Mouse (Mus musculus) lung, postnatal 0 days (tissue): ENCODE results near the gene Drosha. TPM values are rescaled to one million over a fixed set of nuclear protein-coding genes. Genes with fewer than 3 reads are reported as not detected.
"Not testable (repeated sequence)": the region's sequence is repeated elsewhere in the genome, so short reads cannot be mapped to it uniquely, and the experiment has no call there.

ENCODE experiments used
- ATAC-seq: fragments of 200-750 bp; cut with Nextera tagmentation; 2 replicates; pipeline ENCODE4 v1.8.0; 2017; ENCODE audit warnings: moderate library complexity
- DNase-seq: peaks from one replicate; pipeline ENCODE4 v3.0.0-alpha.2; 2016; ENCODE audit warnings: low spot score
- H3K27ac ChIP-seq: fragments of 300-500 bp; sonication (generic); 2 replicates; pipeline ENCODE4 v1.5.1; 2014; ENCODE audit warnings: antibody characterized with exemption, mild to moderate bottlenecking, low read length, mixed read lengths
- H3K27me3 ChIP-seq: fragments of 300-500 bp; sonication (generic); replicated peaks from 2 replicates; pipeline ENCODE4 v1.6.1; 2014; ENCODE audit warnings: low read length, mixed read lengths; ENCODE audit not compliant: insufficient read depth
- H3K36me3 ChIP-seq: fragments of 300-500 bp; sonication (generic); 2 replicates; pipeline ENCODE4 v1.6.1; 2014; ENCODE audit warnings: low read length, mixed read lengths; ENCODE audit not compliant: insufficient read depth
- H3K4me1 ChIP-seq: fragments of 300-500 bp; sonication (generic); 2 replicates; pipeline ENCODE4 v1.6.1; 2014; ENCODE audit warnings: antibody characterized with exemption, low read depth, low read length, mixed read lengths; ENCODE audit not compliant: insufficient read depth
- H3K4me2 ChIP-seq: fragments of 300-500 bp; sonication (generic); replicated peaks from 2 replicates; pipeline ENCODE4 v1.6.1; 2014; ENCODE audit warnings: low read depth, mild to moderate bottlenecking, low read length, moderate library complexity, mixed read lengths
- H3K4me3 ChIP-seq: fragments of 300-500 bp; sonication (generic); 2 replicates; pipeline ENCODE4 v1.5.1; 2014; ENCODE audit warnings: low read depth, low read length
- H3K9ac ChIP-seq: fragments of 300-500 bp; sonication (generic); replicated peaks from 2 replicates; pipeline ENCODE4 v1.6.1; 2014; ENCODE audit warnings: low read depth, mild to moderate bottlenecking
- H3K9me3 ChIP-seq: fragments of 300-500 bp; sonication (generic); 2 replicates; pipeline ENCODE4 v1.6.1; 2016; ENCODE audit warnings: low read length, mixed read lengths
- CTCF ChIP-seq: IDR thresholded peaks from 2 replicates; pipeline ENCODE4 v1.5.1; 2016; ENCODE audit warnings: antibody characterized with exemption, mild to moderate bottlenecking
- EP300 ChIP-seq: IDR thresholded peaks from 2 replicates; pipeline ENCODE4 v1.6.1; 2016; ENCODE audit warnings: antibody characterized with exemption, mild to moderate bottlenecking, control low read depth
- whole genome bisulfite sequencing: fragments of 180-500 bp; shearing (Covaris S2); extraction: QIAGEN DNeasy Blood & Tissue Kit; methylation state at CpG from one replicate; pipeline ENCODE4 v1.1.7; 2014; 5-methylcytosine and 5-hydroxymethylcytosine counted together
- polyA plus RNA-seq: library from polyadenylated mRNA; unstranded; fragments of >200 nt; fragmentation: Nextera tagmentation; extraction: Ambion mirVana; gene quantifications from 2 replicates; pipeline ENCODE4 v1.2.1, GENCODE M21; 2015

The Drosha gene
- polyA plus RNA-seq, 1 experiment from 2014 or later, result 9.7 TPM

- no peak for DNase-seq
- Histone ChIP-seq H3K36me3 (peaks cover 9% of the 10 kb centered on the region; the same call in 1 of the 2 replicates), H3K27me3 (no peaks in the 10 kb centered on the region), H3K9ac (no peak overlapping the region), H3K4me1 (no peaks in the 10 kb centered on the region), H3K4me3 (no peak overlapping the region), H3K4me2 (no peak overlapping the region), H3K27ac (no peak overlapping the region), H3K9me3 (no peaks in the 10 kb centered on the region)
- TF ChIP-seq CTCF, result no peak
- TF ChIP-seq EP300, result no peak
- no peak for ATAC-seq
- 86% methylated on average over 7 of the region's 7 CpGs for WGBS
These were observed 86.5 kb downstream of the Drosha start for GRCm38 (mm10) chr15:12911082-12911481.

DNA sequence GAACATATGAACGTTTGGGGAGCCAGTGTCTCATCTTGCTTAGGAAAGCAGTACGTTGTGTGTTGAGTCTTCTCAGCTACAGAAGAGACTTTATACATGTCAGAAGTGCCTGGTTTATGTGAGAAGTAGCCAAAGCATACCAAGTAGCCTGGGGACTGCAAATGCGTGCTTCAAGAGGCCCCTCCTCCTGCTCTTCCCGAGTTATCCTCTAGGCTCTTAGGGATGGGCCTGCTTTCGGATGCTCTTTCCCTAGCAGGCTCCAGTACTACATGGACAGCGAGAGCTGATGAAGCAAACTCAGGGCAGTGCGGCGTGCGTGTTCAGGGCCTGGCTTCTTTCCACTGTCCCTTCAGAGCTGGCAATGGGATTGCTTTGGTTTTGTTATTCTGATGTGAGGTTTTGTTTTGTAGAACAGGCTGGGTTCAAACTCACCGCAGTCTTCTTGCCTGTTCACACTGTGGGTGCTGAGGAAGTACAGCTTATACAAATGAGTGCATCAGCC, 91.8 kb downstream of the Drosha start:
- H3K36me3 ChIP-seq, result peaks cover 28% of the 10 kb centered on the region
- H3K27ac ChIP-seq, result no peak overlapping the region
- no peaks in the 10 kb centered on the region for H3K9me3 ChIP-seq
- H3K4me3 ChIP-seq, result no peak overlapping the region
- no peak for DNase-seq
- no peak overlapping the region for H3K4me2 ChIP-seq
- WGBS, result 82% methylated on average over 10 of the region's 10 CpGs
- no peaks in the 10 kb centered on the region for H3K27me3 ChIP-seq
- H3K4me1 ChIP-seq, result no peaks in the 10 kb centered on the region
- no peak for TF ChIP-seq CTCF
- no peak for TF ChIP-seq EP300
- ATAC-seq, result no peak
- no peak overlapping the region for H3K9ac ChIP-seq

- not testable (repeated sequence) for H3K4me3 ChIP-seq, H3K9me3 ChIP-seq, H3K4me2 ChIP-seq, H3K4me1 ChIP-seq, DNase-seq, H3K27me3 ChIP-seq, H3K27ac ChIP-seq, ATAC-seq, H3K9ac ChIP-seq
- peaks cover 28% of the 10 kb centered on the region for H3K36me3 ChIP-seq
- 94% methylated on average over 11 of the region's 11 CpGs for WGBS
These were observed 94.8 kb downstream of the Drosha start for GRCm38 (mm10) chr15:12919326-12919966.

- DNase-seq (no peak), ATAC-seq (no peak)
- peaks cover 32% of the 10 kb centered on the region for H3K36me3 ChIP-seq
- H3K27ac ChIP-seq, result no peak overlapping the region
- TF ChIP-seq EP300, result no peak
- TF ChIP-seq CTCF, result no peak
- H3K9ac ChIP-seq, result no peak overlapping the region
- no peaks in the 10 kb centered on the region for H3K9me3 ChIP-seq
- no peaks in the 10 kb centered on the region for H3K27me3 ChIP-seq
- no peak overlapping the region for H3K4me3 ChIP-seq
- 84% methylated on average over 24 of the region's 24 CpGs for WGBS
- H3K4me2 ChIP-seq, result no peak overlapping the region
- no peaks in the 10 kb centered on the region for H3K4me1 ChIP-seq
These were observed 95.6 kb downstream of the Drosha start for GRCm38 (mm10) chr15:12919967-12920870.

- H3K4me2 ChIP-seq, result no peak overlapping the region
- 92% methylated on average over 6 of the region's 6 CpGs for WGBS
- no peaks in the 10 kb centered on the region for H3K4me1 ChIP-seq
- no peak for TF ChIP-seq CTCF
- TF ChIP-seq EP300, result no peak
- no peaks in the 10 kb centered on the region for H3K27me3 ChIP-seq
- ATAC-seq (no peak), DNase-seq (no peak)
- H3K27ac ChIP-seq, result no peak overlapping the region
- H3K9me3 ChIP-seq, result no peaks in the 10 kb centered on the region
- no peak overlapping the region for H3K4me3 ChIP-seq
- peaks cover 30% of the 10 kb centered on the region for H3K36me3 ChIP-seq
- H3K9ac ChIP-seq, result no peak overlapping the region
These were observed 97.3 kb downstream of the Drosha start for GRCm38 (mm10) chr15:12921901-12922300.

GRCm38 (mm10) chr15:12923826-12924225, 99.2 kb downstream of the Drosha start:
- no peak for ATAC-seq
- TF ChIP-seq CTCF (no peak), EP300 (no peak)
- Histone ChIP-seq H3K36me3 (peaks cover 21% of the 10 kb centered on the region), H3K27ac (no peak overlapping the region), H3K9me3 (no peaks in the 10 kb centered on the region), H3K4me2 (no peak overlapping the region), H3K27me3 (no peaks in the 10 kb centered on the region), H3K4me1 (no peaks in the 10 kb centered on the region), H3K9ac (no peak overlapping the region), H3K4me3 (no peak overlapping the region)
- 92% methylated on average over 6 of the region's 6 CpGs for WGBS
- no peak for DNase-seq
